Mouse (Mus musculus) cerebellum, postnatal 14 days (tissue): Measurements from ENCODE around the gene Med31.

Source experiments
- DNase-seq, 2 experiments: peaks; one replicate each; pipeline ENCODE4 v3.0.0; 2021; ENCODE audit warnings: mixed read lengths in 2 of 2

Gene Med31

GRCm38 (mm10) chr11:72215410-72215797 lies at the start of gene Med31:
TSS of gene Med31 (minus strand) at chr11:72215592.
- DNase-seq, result peak; percentile 91 to 93

- DNase-seq, result no peak
Measured at GRCm38 (mm10) chr11:72256441-72256840, 41.0 kb upstream of the Med31 start.

GRCm38 (mm10) chr11:72255629-72256028 lies 40.2 kb upstream of the Med31 start:
- DNase-seq, result no peak

GRCm38 (mm10) chr11:72245196-72245753 lies 29.9 kb upstream of the Med31 start:
- no peak for DNase-seq

- DNase-seq, result no peak
Measured at GRCm38 (mm10) chr11:72240062-72240860, 24.9 kb upstream of the Med31 start.

GRCm38 (mm10) chr11:72234013-72234412 lies 18.6 kb upstream of the Med31 start:
- DNase-seq, result peak; percentile 66 to 74

GRCm38 (mm10) chr11:72232991-72233390 lies 17.6 kb upstream of the Med31 start:
- DNase-seq, result no peak

GRCm38 (mm10) chr11:72232068-72232467 lies 16.7 kb upstream of the Med31 start:
- DNase-seq, result no peak

- DNase-seq, result no peak
Measured at GRCm38 (mm10) chr11:72228513-72228912, 13.1 kb upstream of the Med31 start.

GRCm38 (mm10) chr11:72226901-72227300 lies 11.5 kb upstream of the Med31 start:
- no peak for DNase-seq

GRCm38 (mm10) chr11:72226020-72226791 lies 10.8 kb upstream of the Med31 start:
- peak; percentile 91 to 94 for DNase-seq

GRCm38 (mm10) chr11:72224865-72225264 lies 9.5 kb upstream of the Med31 start:
- peak; percentile 92 to 95 for DNase-seq

- DNase-seq, result peak in 1 of 2 experiments; percentile 26
Measured at GRCm38 (mm10) chr11:72223414-72223813, 8.0 kb upstream of the Med31 start.

GRCm38 (mm10) chr11:72221278-72221677 lies 5.9 kb upstream of the Med31 start:
- peak; percentile 78 to 89 for DNase-seq

GRCm38 (mm10) chr11:72217116-72217515 lies 1.7 kb upstream of the Med31 start:
- DNase-seq, result no peak

GRCm38 (mm10) chr11:72214591-72215409 lies 592 bp downstream of the Med31 start:
- peak; percentile 95 to 97 for DNase-seq

GRCm38 (mm10) chr11:72207834-72208377 lies 7.5 kb downstream of the Med31 start:
- DNase-seq, result no peak

GRCm38 (mm10) chr11:72207204-72207833 lies 8.1 kb downstream of the Med31 start, which contains the start of the genes 4933427D14Rik and Txndc17:
TSS of gene 4933427D14Rik (minus strand) at chr11:72207459.
TSS of gene Txndc17 (plus strand) at chr11:72207547.
- DNase-seq, result peak; percentile 85 to 90

- DNase-seq, result peak; percentile 54 to 62
Measured at GRCm38 (mm10) chr11:72206341-72207203, 8.8 kb downstream of the Med31 start, which contains the start of gene Gm43951. TSS of gene Gm43951 (minus strand) at chr11:72206840.

GRCm38 (mm10) chr11:72205256-72205655 lies 10.1 kb downstream of the Med31 start:
- peak in 1 of 2 experiments; percentile 31 for DNase-seq
